Mouse (Mus musculus) CH12.LX (cell line): ENCODE data around the gene Btn1a1.

Experiments used
- CTCF ChIP-seq, 2 experiments: IDR thresholded peaks in 1 of 2; conservative IDR thresholded peaks in 1 of 2; 2 replicates each; pipeline ENCODE4 v1.5.1; 2011 to 2012; ENCODE audit warnings: low read depth in 2 of 2, low read length in 2 of 2, improper control_type of control experiment in 1 of 2, inconsistent platforms in 1 of 2, mild to moderate bottlenecking in 1 of 2, moderate library complexity in 1 of 2
- NELFE ChIP-seq: IDR thresholded peaks from 2 replicates; pipeline ENCODE4 v1.6.1; 2011; ENCODE audit warnings: low read depth, low read length, improper control_type of control experiment
- NRF1 ChIP-seq: IDR thresholded peaks from 2 replicates; pipeline ENCODE4 v1.6.1; 2014; ENCODE audit warnings: low read depth, mild to moderate bottlenecking, inconsistent platforms, low read length, improper control_type of control experiment, moderate library complexity
- POLR2A ChIP-seq: IDR thresholded peaks from 2 replicates; pipeline ENCODE4 v1.6.1; 2011; ENCODE audit warnings: low read depth, mild to moderate bottlenecking, improper control_type of control experiment, low read length
- USF1 ChIP-seq: IDR thresholded peaks from 2 replicates; pipeline ENCODE4 v1.6.1; 2014; ENCODE audit warnings: low read depth, mild to moderate bottlenecking, inconsistent platforms, low read length, improper control_type of control experiment

GRCm38 (mm10) chr13:23437908-23438307 is 27.8 kb downstream of the Btn1a1 start:
- TF ChIP-seq CTCF (conservative IDR thresholded peaks at IDR 0.05 in 1 of 2, IDR thresholded peaks at IDR 0.05 in 1 of 2; ENCODE audit: low read depth in 2 of 2, low read length in 2 of 2) (no peak), NRF1 (no peak), USF1 (no peak), POLR2A (no peak), NELFE (no peak)
